Mouse (Mus musculus) kidney, adult 2 months (tissue): ENCODE measurements at regions not wholly inside any gene's neighbourhood (a gene's known extent, or its start where the extent isn't known, plus 50 kb on each side); places are given as distances from the start of the nearest gene placed in this dataset.

Experiments used
- CTCF ChIP-seq: fragments of 200-500 bp; conservative IDR thresholded peaks from 2 replicates; pipeline ENCODE4 v1.5.1; 2011; ENCODE audit warnings: low read depth, mild to moderate bottlenecking, control low read depth, low read length, moderate library complexity, mixed read lengths; ENCODE audit not compliant: insufficient read depth, insufficient read length
- POLR2A ChIP-seq: fragments of 200-500 bp; IDR thresholded peaks from one replicate; pipeline ENCODE4 v1.6.1; 2011; ENCODE audit warnings: low read depth, low read length, control low read depth

DNA sequence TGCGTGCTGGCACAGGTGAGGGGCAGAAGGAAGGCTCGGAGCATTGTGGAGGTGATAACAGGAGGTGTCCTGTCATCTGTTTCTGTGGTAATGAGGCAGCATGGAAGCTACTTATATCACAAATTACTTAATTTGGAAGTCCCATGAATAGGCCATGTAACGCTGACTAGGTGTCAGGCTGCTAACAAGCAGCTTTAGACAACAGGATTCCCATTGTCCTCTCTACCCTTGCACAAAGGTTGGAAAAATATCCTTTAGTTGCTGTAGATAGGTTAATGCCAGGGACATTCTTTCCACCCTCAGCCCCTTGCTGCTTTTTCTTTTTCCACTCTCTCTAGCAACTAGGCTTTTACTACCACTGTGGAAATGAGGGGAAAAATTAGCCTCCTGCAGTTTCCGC is 192.6 kb upstream of the Cnr1 start:
- TF ChIP-seq POLR2A (no peak), CTCF (no peak)
